In the genomic region with DNA sequence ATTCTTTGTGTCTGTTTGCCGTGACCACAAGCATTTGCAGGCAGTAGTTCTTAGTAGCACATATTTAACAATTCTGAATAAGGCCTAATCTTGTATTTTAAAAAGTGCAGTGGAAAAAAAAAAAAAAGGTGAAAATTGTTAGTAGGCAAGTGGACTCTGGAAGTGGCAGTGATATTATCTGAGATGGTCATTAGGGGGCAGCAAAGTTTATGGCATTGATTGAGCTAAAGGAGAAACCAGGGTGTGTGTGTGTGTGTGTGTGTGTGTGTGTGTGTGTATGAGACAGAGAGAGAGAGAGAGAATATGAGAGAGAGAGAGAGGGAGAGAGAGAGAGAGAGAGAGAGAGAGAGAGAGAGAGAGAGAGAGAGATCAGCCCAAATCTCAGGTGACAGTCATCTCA, we compare ENCODE assay signal across 13 mouse cellular contexts. TPM values are rescaled to one million over a fixed set of nuclear protein-coding genes. Genes with fewer than 3 reads are reported as not detected.
DNase-seq lines count a peak whose midpoint lies in the region; ATAC-seq lines count a peak whose summit lies in the region.
"Had no signal": no experiment of that assay in that cellular context is flagged by ENCODE, and none has a peak within 500 bp of the region (broad histone marks: within the 10 kb centered on the region; RNA-seq: fewer than 3 reads in every experiment).

No protein-coding gene starts in this region.

- no peak for ATAC-seq in CD4-positive, CD25-positive, alpha-beta regulatory T cell, adult 4 months
- no peak for ATAC-seq in hindbrain, embryonic 14.5 days (ENCODE audit: low FRiP score)
- ATAC-seq in hindbrain, embryonic 12.5 days (ENCODE audit: low FRiP score), result no peak
- ATAC-seq in megakaryocyte progenitor cell, adult 5-6 weeks (replicated peaks; ENCODE audit: poor library complexity), result peak; percentile 48; the same call in 1 of the 2 replicates
- ATAC-seq: inflammation-experienced regulatory T-cells, adult 6 months; midbrain, embryonic 15.5 days had no signal

- 85% methylated on average over 1 of the region's 1 CpGs for WGBS in hindbrain, embryonic 14.5 days
- 80% methylated on average over 1 of the region's 1 CpGs for WGBS in hindbrain, embryonic 12.5 days

- no peak overlapping the region for H3K27ac ChIP-seq in hindbrain, embryonic 14.5 days
- no peak overlapping the region for H3K27ac ChIP-seq in hindbrain, embryonic 12.5 days
- H3K27ac ChIP-seq: embryonic facial prominence, embryonic 12.5 days; heart, embryonic 13.5 days; liver, embryonic 14.5 days; midbrain, embryonic 15.5 days had no signal

- H3K36me3 ChIP-seq in hindbrain, embryonic 14.5 days (replicated peaks; ENCODE audit: control insufficient read depth, insufficient read depth), result peaks cover 45% of the 10 kb centered on the region
- peaks cover 45% of the 10 kb centered on the region for H3K36me3 ChIP-seq in hindbrain, embryonic 12.5 days

- no peaks in the 10 kb centered on the region for H3K9me3 ChIP-seq in hindbrain, embryonic 14.5 days (ENCODE audit: control insufficient read depth, low read length)
- H3K9me3 ChIP-seq in hindbrain, embryonic 12.5 days (replicated peaks), result no peaks in the 10 kb centered on the region
- H3K9me3 ChIP-seq: embryonic facial prominence, embryonic 12.5 days; heart, embryonic 13.5 days; midbrain, embryonic 15.5 days had no signal

- peak; percentile 13 for DNase-seq in CD4-positive, CD25-positive, alpha-beta regulatory T cell, adult 2 months (ENCODE audit: low read depth, low spot score)
- peak; percentile 71 for DNase-seq in hindbrain, embryonic 14.5 days (ENCODE audit: low spot score)
- DNase-seq in lung, postnatal 10 days, result peak; percentile 56
- no peak for DNase-seq in lung, postnatal 14 days
- DNase-seq in right cerebral cortex, postnatal 36 days (ENCODE audit: low spot score in 2 of 2), result no peak

- H3K4me2 ChIP-seq in hindbrain, embryonic 14.5 days (replicated peaks), result no peak overlapping the region
- H3K4me2 ChIP-seq in hindbrain, embryonic 12.5 days (replicated peaks), result no peak overlapping the region
- H3K4me2 ChIP-seq: embryonic facial prominence, embryonic 12.5 days; heart, embryonic 13.5 days; midbrain, embryonic 15.5 days had no signal

- no peaks in the 10 kb centered on the region for H3K4me1 ChIP-seq in hindbrain, embryonic 14.5 days (replicated peaks; ENCODE audit: control insufficient read depth, insufficient read depth, low read length)
- H3K4me1 ChIP-seq in hindbrain, embryonic 12.5 days, result 0 out of 2 replicates have a peak, but pooled peaks cover 4% of the 10 kb centered on the region
- H3K4me1 ChIP-seq: embryonic facial prominence, embryonic 12.5 days; heart, embryonic 13.5 days had no signal

- no peak overlapping the region for H3K4me3 ChIP-seq in hindbrain, embryonic 14.5 days (replicated peaks; ENCODE audit: low read length)
- no peak overlapping the region for H3K4me3 ChIP-seq in hindbrain, embryonic 12.5 days
- H3K4me3 ChIP-seq: embryonic facial prominence, embryonic 12.5 days; heart, embryonic 13.5 days; midbrain, embryonic 15.5 days had no signal

- no peak overlapping the region for H3K9ac ChIP-seq in hindbrain, embryonic 14.5 days
- H3K9ac ChIP-seq in hindbrain, embryonic 12.5 days, result no peak overlapping the region
- H3K9ac ChIP-seq: embryonic facial prominence, embryonic 12.5 days; heart, embryonic 13.5 days; liver, embryonic 14.5 days; midbrain, embryonic 15.5 days had no signal

- no peaks in the 10 kb centered on the region for H3K27me3 ChIP-seq in hindbrain, embryonic 14.5 days (ENCODE audit: control insufficient read depth, insufficient read depth, low read length)
- peaks cover 9% of the 10 kb centered on the region for H3K27me3 ChIP-seq in hindbrain, embryonic 12.5 days
- H3K27me3 ChIP-seq: embryonic facial prominence, embryonic 12.5 days; midbrain, embryonic 15.5 days had no signal

RNA-seq across cellular contexts. Expression of gene 1700001L19Rik, which starts 3.4 kb away (rescaled TPM):
- polyA plus RNA-seq in CD4-positive, CD25-positive, alpha-beta regulatory T cell, adult 4 months (2017; shearing (Covaris generic)), result not detected
- 6.0 and 6.9 TPM in 2 replicates for polyA plus RNA-seq in hindbrain, embryonic 14.5 days (2014; fragmentation: Nextera tagmentation; extraction: Ambion mirVana)
- polyA plus RNA-seq in hindbrain, embryonic 12.5 days (2016; fragmentation: Nextera tagmentation; extraction: Ambion mirVana), result 1.3 and 1.9 TPM in 2 replicates
- total RNA-seq in megakaryocyte progenitor cell, adult 5-6 weeks (2015), result not detected in 2 replicates
- total RNA-seq in megakaryocyte progenitor cell, adult 5-6 weeks (2017), result not detected in 2 replicates
- polyA plus RNA-seq: inflammation-experienced regulatory T-cells, adult 6 months; liver, embryonic 14.5 days had no signal

RNA-seq across cellular contexts. Expression of gene Fastkd3, which starts 11.8 kb away (rescaled TPM):
- 10 to 100 TPM; 33.1 to 35.6 TPM for polyA plus RNA-seq in CD4-positive, CD25-positive, alpha-beta regulatory T cell, adult 4 months (2017; shearing (Covaris generic))
- 24.0 and 24.6 TPM in 2 replicates for polyA plus RNA-seq in hindbrain, embryonic 14.5 days (2014; fragmentation: Nextera tagmentation; extraction: Ambion mirVana)
- polyA plus RNA-seq in hindbrain, embryonic 12.5 days (2016; fragmentation: Nextera tagmentation; extraction: Ambion mirVana), result 26.8 and 34.9 TPM in 2 replicates
- 30.8 and 37.9 TPM in 2 replicates for total RNA-seq in megakaryocyte progenitor cell, adult 5-6 weeks (2015)
- 14.3 and 19.1 TPM in 2 replicates for total RNA-seq in megakaryocyte progenitor cell, adult 5-6 weeks (2017)

RNA-seq across cellular contexts. Expression of gene Mtrr, which starts 11.8 kb away (rescaled TPM):
- 10 to 100 TPM; 22.1 to 33.3 TPM for polyA plus RNA-seq in CD4-positive, CD25-positive, alpha-beta regulatory T cell, adult 4 months (2017; shearing (Covaris generic))
- 12.9 and 14.8 TPM in 2 replicates for polyA plus RNA-seq in hindbrain, embryonic 14.5 days (2014; fragmentation: Nextera tagmentation; extraction: Ambion mirVana)
- 16.1 and 16.3 TPM in 2 replicates for polyA plus RNA-seq in hindbrain, embryonic 12.5 days (2016; fragmentation: Nextera tagmentation; extraction: Ambion mirVana)
- total RNA-seq in megakaryocyte progenitor cell, adult 5-6 weeks (2015), result 8.2 and 13.7 TPM in 2 replicates
- 12.7 and 19.8 TPM in 2 replicates for total RNA-seq in megakaryocyte progenitor cell, adult 5-6 weeks (2017)

Comparison
In these comparisons a context has a peak if more than half of its experiments do, and no peak if none do; other contexts are left out.
1. DNase-seq: peak in CD4-positive, CD25-positive, alpha-beta regulatory T cell, adult 2 months (single experiment), hindbrain, embryonic 14.5 days (single experiment) and lung, postnatal 10 days (single experiment); none in lung, postnatal 14 days (single experiment) and right cerebral cortex, postnatal 36 days (0 of 2).